Comparison of ENCODE assay signal across 16 mouse cellular contexts in the genomic region with DNA sequence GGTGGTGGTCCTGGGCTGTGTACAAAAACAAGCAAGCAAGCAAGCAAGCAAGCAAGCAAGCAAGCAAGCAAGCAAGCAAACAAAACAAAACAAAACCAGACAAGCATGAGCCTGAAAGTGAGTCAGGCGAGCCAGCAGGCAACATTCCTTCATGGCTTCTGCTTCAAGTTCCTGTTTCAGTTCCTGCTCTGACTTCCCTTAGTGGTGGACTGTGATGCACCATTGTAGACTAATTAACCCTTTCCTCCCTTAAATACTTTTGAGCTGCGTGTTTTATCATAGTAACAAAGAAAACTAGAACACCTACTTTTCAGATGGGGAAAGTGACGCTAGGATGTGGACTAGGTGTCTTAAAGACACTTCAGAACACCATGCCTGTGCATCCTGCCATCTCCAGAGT.
A peak's percentile ranks its signal among the peaks of the same experiment; 100 is the strongest.
DNase-seq lines count a peak whose midpoint lies in the region; ATAC-seq lines count a peak whose summit lies in the region.
"Had no signal": no experiment of that assay in that cellular context is flagged by ENCODE, and none has a peak within 500 bp of the region (broad histone marks: within the 10 kb centered on the region; RNA-seq: fewer than 3 reads in every experiment).

No protein-coding gene starts in this region.

- no peak overlapping the region for H3K9ac ChIP-seq in limb, embryonic 12.5 days (replicated peaks)
- no peak overlapping the region for H3K9ac ChIP-seq in embryonic facial prominence, embryonic 13.5 days
- no peak overlapping the region for H3K9ac ChIP-seq in limb, embryonic 15.5 days
- H3K9ac ChIP-seq in intestine, embryonic 15.5 days = no peak overlapping the region
- H3K9ac ChIP-seq: embryonic facial prominence, embryonic 15.5 days; forebrain, embryonic 12.5 days; forebrain, postnatal 0 days; heart, embryonic 13.5 days; hindbrain, embryonic 15.5 days had no signal

- 81% methylated on average over 3 of the region's 3 CpGs for WGBS in limb, embryonic 12.5 days
- WGBS in limb, embryonic 10.5 days = 86% methylated on average over 3 of the region's 3 CpGs
- WGBS in embryonic facial prominence, embryonic 13.5 days = 78% methylated on average over 3 of the region's 3 CpGs
- WGBS in limb, embryonic 15.5 days = 81% methylated on average over 3 of the region's 3 CpGs
- WGBS in intestine, embryonic 15.5 days = 76% methylated on average over 3 of the region's 3 CpGs

- peak overlapping the region; percentile 69 for H3K27ac ChIP-seq in limb, embryonic 12.5 days
- no peak overlapping the region; the same call in 1 of the 2 replicates for H3K27ac ChIP-seq in limb, embryonic 10.5 days
- H3K27ac ChIP-seq in embryonic facial prominence, embryonic 13.5 days = peak overlapping the region; percentile 17; the same call in 1 of the 2 replicates
- peak overlapping the region; percentile 30; the same call in 1 of the 2 replicates for H3K27ac ChIP-seq in limb, embryonic 15.5 days
- H3K27ac ChIP-seq in intestine, embryonic 15.5 days = no peak overlapping the region
- H3K27ac ChIP-seq: embryonic facial prominence, embryonic 15.5 days; forebrain, embryonic 12.5 days; heart, adult 2 months; heart, embryonic 13.5 days; hindbrain, embryonic 15.5 days had no signal

- no peak overlapping the region for H3K4me2 ChIP-seq in limb, embryonic 12.5 days
- H3K4me2 ChIP-seq in embryonic facial prominence, embryonic 13.5 days = no peak overlapping the region
- H3K4me2 ChIP-seq in limb, embryonic 15.5 days = no peak overlapping the region
- H3K4me2 ChIP-seq in intestine, embryonic 15.5 days (replicated peaks) = no peak overlapping the region
- H3K4me2 ChIP-seq: embryonic facial prominence, embryonic 15.5 days; forebrain, embryonic 12.5 days; heart, embryonic 13.5 days; hindbrain, embryonic 15.5 days had no signal

- no peak overlapping the region for H3K4me3 ChIP-seq in limb, embryonic 12.5 days (replicated peaks)
- no peak overlapping the region for H3K4me3 ChIP-seq in limb, embryonic 10.5 days
- no peak overlapping the region for H3K4me3 ChIP-seq in embryonic facial prominence, embryonic 13.5 days
- H3K4me3 ChIP-seq in limb, embryonic 15.5 days = no peak overlapping the region
- H3K4me3 ChIP-seq in intestine, embryonic 15.5 days (replicated peaks) = no peak overlapping the region
- H3K4me3 ChIP-seq: embryonic facial prominence, embryonic 15.5 days; erythroblast, embryonic 14.5 days; forebrain, embryonic 12.5 days; heart, adult 2 months; heart, embryonic 13.5 days; hindbrain, embryonic 15.5 days had no signal

- peaks cover 34% of the 10 kb centered on the region for H3K4me1 ChIP-seq in limb, embryonic 12.5 days (replicated peaks)
- peaks cover 27% of the 10 kb centered on the region for H3K4me1 ChIP-seq in limb, embryonic 10.5 days
- H3K4me1 ChIP-seq in embryonic facial prominence, embryonic 13.5 days = peaks cover 13% of the 10 kb centered on the region; the same call in 1 of the 2 replicates
- peaks cover 6% of the 10 kb centered on the region for H3K4me1 ChIP-seq in limb, embryonic 15.5 days
- no peaks in the 10 kb centered on the region for H3K4me1 ChIP-seq in intestine, embryonic 15.5 days (replicated peaks)
- H3K4me1 ChIP-seq: embryonic facial prominence, embryonic 15.5 days; heart, embryonic 13.5 days; hindbrain, embryonic 15.5 days had no signal

- H3K9me3 ChIP-seq in limb, embryonic 12.5 days = no peaks in the 10 kb centered on the region
- H3K9me3 ChIP-seq in limb, embryonic 10.5 days (replicated peaks) = no peaks in the 10 kb centered on the region
- no peaks in the 10 kb centered on the region for H3K9me3 ChIP-seq in embryonic facial prominence, embryonic 13.5 days
- no peaks in the 10 kb centered on the region for H3K9me3 ChIP-seq in limb, embryonic 15.5 days
- H3K9me3 ChIP-seq in intestine, embryonic 15.5 days = no peaks in the 10 kb centered on the region
- H3K9me3 ChIP-seq: embryonic facial prominence, embryonic 15.5 days; forebrain, embryonic 12.5 days; hindbrain, embryonic 15.5 days had no signal

- H3K27me3 ChIP-seq in limb, embryonic 12.5 days = no peaks in the 10 kb centered on the region
- no peaks in the 10 kb centered on the region for H3K27me3 ChIP-seq in limb, embryonic 10.5 days (ENCODE audit: low read depth, poor library complexity, severe bottlenecking)
- H3K27me3 ChIP-seq in embryonic facial prominence, embryonic 13.5 days = no peaks in the 10 kb centered on the region
- H3K27me3 ChIP-seq in limb, embryonic 15.5 days = no peaks in the 10 kb centered on the region; the same call in 1 of the 2 replicates
- no peaks in the 10 kb centered on the region for H3K27me3 ChIP-seq in intestine, embryonic 15.5 days (replicated peaks)
- H3K27me3 ChIP-seq: forebrain, embryonic 12.5 days; heart, embryonic 13.5 days; hindbrain, embryonic 15.5 days had no signal

- no peaks in the 10 kb centered on the region for H3K36me3 ChIP-seq in limb, embryonic 12.5 days
- no peaks in the 10 kb centered on the region for H3K36me3 ChIP-seq in limb, embryonic 10.5 days
- no peaks in the 10 kb centered on the region for H3K36me3 ChIP-seq in embryonic facial prominence, embryonic 13.5 days
- H3K36me3 ChIP-seq in limb, embryonic 15.5 days = no peaks in the 10 kb centered on the region
- H3K36me3 ChIP-seq in intestine, embryonic 15.5 days = no peaks in the 10 kb centered on the region
- H3K36me3 ChIP-seq: embryonic facial prominence, embryonic 15.5 days; forebrain, embryonic 12.5 days; heart, embryonic 13.5 days; hindbrain, embryonic 15.5 days had no signal

- no peak for DNase-seq in limb, embryonic 10.5 days (ENCODE audit: low spot score)
- DNase-seq in cerebellum, adult 11 months = no peak
- DNase-seq: adrenal gland, adult 2 months; adrenal gland, postnatal 25 days; embryo, embryonic 11 days; forebrain, postnatal 0 days; heart, adult 2 months had no signal

- ATAC-seq in limb, embryonic 12.5 days (ENCODE audit: insufficient number of reproducible peaks, insufficient read depth, low FRiP score, low TSS enrichment, low read depth) = no peak
- no peak for ATAC-seq in embryonic facial prominence, embryonic 13.5 days (ENCODE audit: insufficient number of reproducible peaks, insufficient read depth, low FRiP score, low TSS enrichment, low read depth)
- ATAC-seq in limb, embryonic 15.5 days (ENCODE audit: insufficient number of reproducible peaks, low FRiP score, low TSS enrichment, low read depth) = no peak
- no peak for ATAC-seq in intestine, embryonic 15.5 days
- ATAC-seq: forebrain, postnatal 0 days had no signal

Comparison
In these comparisons a context has a peak if more than half of its experiments do, and no peak if none do; other contexts are left out.
1. H3K27ac ChIP-seq: peak in limb, embryonic 12.5 days (single experiment), embryonic facial prominence, embryonic 13.5 days (single experiment) and limb, embryonic 15.5 days (single experiment); none in limb, embryonic 10.5 days (single experiment) and intestine, embryonic 15.5 days (single experiment).